Mouse (Mus musculus) urinary bladder, postnatal 14 days (tissue): ENCODE results near the gene Gm6337.
"Not testable (repeated sequence)": the region's sequence is repeated elsewhere in the genome, so short reads cannot be mapped to it uniquely, and the experiment has no call there.

Source experiments
- DNase-seq: peaks from one replicate; pipeline ENCODE4 v3.0.0; 2021; ENCODE audit warnings: low spot score

Gm6337 gene

DNA sequence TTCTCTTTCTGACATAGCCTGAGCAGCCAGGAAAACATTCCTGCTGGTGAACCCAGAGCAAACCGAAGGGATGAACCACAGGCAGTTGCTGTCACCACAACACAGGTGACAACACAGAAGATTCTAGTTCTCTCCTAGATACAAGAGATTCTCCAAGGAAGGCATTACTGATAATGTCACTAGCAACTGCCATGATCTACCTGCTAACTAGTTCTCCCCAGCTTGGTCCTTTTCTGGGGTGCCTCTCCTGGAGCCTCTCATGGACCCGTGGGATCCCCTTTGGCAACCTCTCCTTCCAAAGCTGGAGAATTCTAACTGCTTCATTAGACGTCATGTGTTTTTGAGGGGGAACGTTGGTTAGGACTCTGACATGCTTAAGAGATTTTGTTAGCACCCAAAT is at the start of gene Gm6337:
Gene Gm6337, minus strand, starts transcription at position 101 of the 400 bp plus-strand sequence.
- not testable (repeated sequence) for DNase-seq

- not testable (repeated sequence) for DNase-seq
Measured at GRCm38 (mm10) chr14:6107500-6107899, 49.4 kb upstream of the Gm6337 start.

DNA sequence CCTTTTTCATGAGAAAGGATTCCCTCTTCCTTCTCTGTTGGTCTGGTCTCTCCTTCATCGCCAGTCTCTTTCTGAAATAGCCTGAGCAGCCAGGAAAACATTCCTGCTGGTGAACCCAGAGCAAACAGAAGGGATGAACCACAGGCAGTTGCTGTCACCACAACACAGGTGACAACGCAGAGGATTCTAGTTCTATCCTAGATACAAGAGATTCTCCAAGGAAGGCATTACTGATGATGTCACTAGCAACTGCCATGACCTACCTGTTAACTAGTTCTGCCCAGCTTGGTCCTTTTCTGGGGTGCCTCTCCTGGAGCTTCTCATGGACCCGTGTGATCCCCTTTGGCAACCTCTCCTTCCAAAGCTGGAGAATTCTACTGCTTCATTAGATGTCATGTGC is 35.8 kb upstream of the Gm6337 start, which contains the start of gene Gm8206:
Gene Gm8206, minus strand, starts transcription at position 101 of the 400 bp plus-strand sequence.
- DNase-seq, result not testable (repeated sequence)
